Mouse (Mus musculus) kidney, adult 2 months (tissue): ENCODE results near the gene Gm20532. TPM values are rescaled to one million over a fixed set of nuclear protein-coding genes. Genes with fewer than 3 reads are reported as not detected.

Source experiments
- DNase-seq: peaks from one replicate; pipeline ENCODE4 v3.0.0; 2021
- H3K27ac ChIP-seq: fragments of 200-500 bp; 2 replicates; pipeline ENCODE4 v1.5.1; 2012; ENCODE audit warnings: low read depth, low read length, control low read depth, inconsistent platforms; ENCODE audit not compliant: insufficient read depth
- H3K27me3 ChIP-seq: fragments of 200-500 bp; replicated peaks from 2 replicates; pipeline ENCODE4 v1.6.1; 2012; ENCODE audit warnings: mild to moderate bottlenecking, moderate library complexity, low read length, inconsistent platforms; ENCODE audit not compliant: control insufficient read depth, insufficient read depth
- H3K36me3 ChIP-seq: fragments of 200-500 bp; 2 replicates; pipeline ENCODE4 v1.6.1; 2012; ENCODE audit warnings: mild to moderate bottlenecking, moderate library complexity, low read length, inconsistent platforms; ENCODE audit not compliant: control insufficient read depth, insufficient read depth
- H3K4me1 ChIP-seq: fragments of 200-500 bp; 2 replicates; pipeline ENCODE4 v1.6.1; 2011; ENCODE audit warnings: low read length; ENCODE audit not compliant: control insufficient read depth, insufficient read depth
- H3K4me3 ChIP-seq: fragments of 200-500 bp; 2 replicates; pipeline ENCODE4 v1.5.1; 2011; ENCODE audit warnings: mild to moderate bottlenecking, low read depth, low read length, control low read depth; ENCODE audit not compliant: insufficient read depth
- CTCF ChIP-seq: fragments of 200-500 bp; conservative IDR thresholded peaks from 2 replicates; pipeline ENCODE4 v1.5.1; 2011; ENCODE audit warnings: low read depth, mild to moderate bottlenecking, control low read depth, low read length, moderate library complexity, mixed read lengths; ENCODE audit not compliant: insufficient read depth, insufficient read length
- POLR2A ChIP-seq: fragments of 200-500 bp; IDR thresholded peaks from one replicate; pipeline ENCODE4 v1.6.1; 2011; ENCODE audit warnings: low read depth, low read length, control low read depth
- WGBS: fragments of 180-500 bp; shearing (Covaris S2); methylation state at CpG from one replicate; pipeline ENCODE4 v1.1.7; 2018; 5-methylcytosine and 5-hydroxymethylcytosine counted together
- polyA plus RNA-seq: library from polyadenylated mRNA; depleted of rRNA; stranded (reverse); fragments of >200 nt; gene quantifications from 2 replicates; pipeline ENCODE4 v1.2.3, GENCODE M21; 2012

Gm20532 gene
- polyA plus RNA-seq, 1 experiment, result not detected

DNA sequence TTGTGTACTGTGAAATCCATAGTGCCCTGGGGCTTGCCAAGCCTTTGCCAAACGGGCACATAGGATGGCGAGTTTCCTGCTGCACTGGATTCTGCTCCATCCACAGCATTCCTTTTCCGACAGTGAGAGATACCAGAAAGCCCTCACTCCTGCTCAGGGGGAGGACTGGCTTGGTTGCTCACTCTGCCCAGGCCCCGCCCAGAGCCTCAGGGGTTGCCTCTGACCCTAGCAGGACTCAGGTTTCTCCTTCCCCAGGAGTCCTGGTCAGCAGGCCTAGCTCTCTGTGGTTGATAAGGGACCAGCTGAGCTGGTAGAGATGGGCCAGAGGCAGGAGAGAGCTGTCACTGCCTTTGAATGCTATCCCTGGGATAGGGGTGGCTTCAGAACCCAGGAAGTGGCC lies 2.1 kb downstream of the Gm20532 start:
- Histone ChIP-seq H3K4me3 (peak overlapping the region; percentile 47), H3K4me1 (no peaks in the 10 kb centered on the region), H3K27ac (no peak overlapping the region), H3K36me3 (peaks cover 2% of the 10 kb centered on the region; the same call in 1 of the 2 replicates), H3K27me3 (no peaks in the 10 kb centered on the region)
- no peak for DNase-seq
- 52% methylated on average over 4 of the region's 4 CpGs for WGBS
- TF ChIP-seq POLR2A, result no peak

DNA sequence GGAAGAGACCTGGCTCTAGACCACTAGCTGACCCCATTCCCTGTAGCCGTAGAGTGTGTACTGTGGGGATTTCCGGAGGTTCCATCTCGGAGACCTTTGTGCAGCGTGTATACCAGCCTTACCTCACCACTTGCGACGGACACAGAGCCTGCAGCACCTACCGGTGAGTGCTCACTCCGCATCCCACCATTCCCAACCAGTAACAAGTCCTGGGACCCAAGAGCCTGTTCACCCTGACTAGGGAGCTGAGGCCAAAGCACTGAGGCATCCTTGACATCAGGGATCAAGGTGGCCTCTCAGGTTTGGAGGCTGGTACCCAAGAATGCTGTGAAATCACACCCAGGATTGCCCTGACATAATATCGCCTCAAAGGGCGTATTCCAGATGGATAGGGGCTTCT lies 2.8 kb downstream of the Gm20532 start:
- Histone ChIP-seq H3K27me3 (no peaks in the 10 kb centered on the region), H3K4me3 (peak overlapping the region; percentile 47), H3K4me1 (no peaks in the 10 kb centered on the region), H3K36me3 (peaks cover 2% of the 10 kb centered on the region; the same call in 1 of the 2 replicates), H3K27ac (no peak overlapping the region)
- TF ChIP-seq CTCF (no peak), POLR2A (no peak)
- 75% methylated on average over 10 of the region's 10 CpGs for WGBS
- DNase-seq, result no peak

DNA sequence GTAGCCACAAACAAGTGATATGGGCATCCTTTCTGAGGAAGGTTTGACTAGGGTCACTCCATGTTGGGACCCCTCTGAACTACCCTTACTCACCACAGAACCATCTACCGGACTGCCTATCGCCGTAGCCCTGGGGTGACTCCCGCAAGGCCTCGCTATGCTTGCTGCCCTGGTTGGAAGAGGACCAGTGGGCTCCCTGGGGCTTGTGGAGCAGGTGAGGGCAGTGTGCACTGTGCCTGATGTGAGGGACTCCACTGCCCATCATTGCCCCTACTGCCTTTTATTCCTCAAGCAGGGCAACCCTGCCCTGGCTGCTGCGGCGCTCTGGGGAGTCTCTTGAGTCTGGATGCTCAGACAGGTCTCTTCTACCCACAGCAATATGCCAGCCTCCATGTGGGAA lies 3.8 kb downstream of the Gm20532 start:
- Histone ChIP-seq H3K27ac (no peak overlapping the region), H3K27me3 (no peaks in the 10 kb centered on the region), H3K36me3 (peaks cover 2% of the 10 kb centered on the region; the same call in 1 of the 2 replicates), H3K4me3 (peak overlapping the region; percentile 47; the same call in 1 of the 2 replicates), H3K4me1 (peaks cover 7% of the 10 kb centered on the region)
- TF ChIP-seq POLR2A, result no peak
- 81% methylated on average over 7 of the region's 7 CpGs for WGBS
- no peak for DNase-seq

DNA sequence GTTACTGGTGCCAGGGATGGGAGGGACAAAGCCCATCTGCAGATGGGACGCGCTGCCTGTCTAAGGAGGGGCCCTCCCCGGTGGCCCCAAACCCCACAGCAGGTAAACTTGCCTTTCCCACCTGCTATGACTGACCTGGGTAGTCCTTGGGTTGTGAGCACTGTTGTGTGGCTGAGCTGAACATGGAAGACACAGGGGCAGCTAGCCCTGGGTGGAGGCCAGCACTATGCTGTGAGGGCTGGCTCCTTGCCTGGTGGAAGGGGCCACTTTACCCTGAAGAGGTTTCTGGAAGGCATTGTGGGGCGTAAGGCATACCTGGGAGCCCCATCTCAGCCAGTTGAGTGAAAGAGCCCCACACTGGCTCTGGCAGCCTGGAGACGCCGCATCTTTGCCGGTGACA lies 4.5 kb downstream of the Gm20532 start:
- DNase-seq, result no peak
- Histone ChIP-seq H3K27me3 (no peaks in the 10 kb centered on the region), H3K4me3 (peak overlapping the region; percentile 47), H3K36me3 (peaks cover 2% of the 10 kb centered on the region; the same call in 1 of the 2 replicates), H3K27ac (no peak overlapping the region), H3K4me1 (peaks cover 14% of the 10 kb centered on the region)
- WGBS, result 72% methylated on average over 7 of the region's 7 CpGs
- TF ChIP-seq CTCF (no peak), POLR2A (no peak)

DNA sequence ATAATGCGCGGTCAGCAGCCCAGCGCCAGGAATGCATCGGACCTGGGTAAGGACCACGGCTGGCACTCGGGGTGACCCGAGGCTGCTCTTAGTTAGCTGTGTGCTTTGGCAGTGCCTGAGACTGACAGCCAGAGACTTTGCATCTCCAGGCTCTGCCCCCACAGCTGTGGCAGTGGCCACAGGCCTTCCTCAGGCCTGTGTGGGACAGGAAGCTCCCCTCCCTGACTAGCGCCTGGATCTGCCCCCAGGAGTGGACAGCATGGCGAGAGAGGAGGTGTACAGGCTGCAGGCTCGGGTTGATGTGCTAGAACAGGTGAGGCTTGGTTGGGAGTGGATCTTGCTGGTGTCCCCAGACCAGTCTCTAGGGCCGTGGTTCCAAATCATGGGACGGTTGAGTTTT lies 5.0 kb downstream of the Gm20532 start:
- peaks cover 2% of the 10 kb centered on the region; the same call in 1 of the 2 replicates for H3K36me3 ChIP-seq
- TF ChIP-seq POLR2A (no peak), CTCF (no peak)
- DNase-seq, result no peak
- WGBS, result 65% methylated on average over 12 of the region's 12 CpGs
- no peak overlapping the region for H3K27ac ChIP-seq
- no peaks in the 10 kb centered on the region for H3K27me3 ChIP-seq
- peak overlapping the region; percentile 47; the same call in 1 of the 2 replicates for H3K4me3 ChIP-seq
- peaks cover 14% of the 10 kb centered on the region for H3K4me1 ChIP-seq

DNA sequence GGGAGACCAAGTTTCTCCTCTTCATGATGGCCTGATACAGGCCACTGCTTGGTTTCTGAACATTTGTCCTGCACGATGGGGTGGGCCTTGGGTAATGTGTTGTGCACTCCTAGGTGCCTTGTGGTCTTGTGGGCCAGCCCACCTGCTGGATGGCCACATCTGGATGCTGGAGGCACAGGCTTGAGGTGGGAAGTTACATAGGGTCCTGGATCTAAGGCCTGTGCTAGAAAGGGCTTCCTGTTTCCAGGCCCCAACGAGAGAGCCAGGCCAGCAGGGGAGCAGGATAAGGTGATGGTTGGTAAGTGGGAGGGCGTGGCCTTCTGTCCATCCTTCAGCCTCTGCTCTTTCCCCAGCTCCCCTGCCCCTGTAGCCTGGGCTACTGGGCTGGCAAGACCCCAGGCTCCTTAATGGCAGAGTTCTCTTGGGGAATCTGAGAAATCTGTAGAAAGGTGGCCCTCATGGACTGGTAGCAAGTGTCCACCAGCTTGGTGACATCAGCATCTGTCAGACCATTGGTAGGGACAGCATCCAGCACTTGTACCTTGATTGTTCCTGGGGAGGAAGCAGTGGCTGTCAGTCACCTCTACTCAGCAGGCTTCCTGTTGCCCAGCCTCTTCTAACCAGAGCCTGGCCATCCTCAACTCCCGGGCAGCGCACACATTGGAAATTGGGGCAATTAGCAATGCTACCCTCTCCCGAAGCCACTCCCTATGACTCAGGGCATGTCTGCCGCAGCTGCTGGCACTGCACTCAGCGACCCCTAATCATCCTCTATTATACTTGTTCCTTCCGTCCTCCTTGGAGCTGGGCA lies 7.0 kb downstream of the Gm20532 start:
- 59% methylated on average over 9 of the region's 9 CpGs for WGBS
- Histone ChIP-seq H3K27me3 (no peaks in the 10 kb centered on the region), H3K36me3 (no peaks in the 10 kb centered on the region; the same call in 1 of the 2 replicates), H3K27ac (no peak overlapping the region), H3K4me3 (no peak overlapping the region), H3K4me1 (peaks cover 14% of the 10 kb centered on the region)
- peak; percentile 49 for DNase-seq
- TF ChIP-seq POLR2A (no peak), CTCF (no peak)

DNA sequence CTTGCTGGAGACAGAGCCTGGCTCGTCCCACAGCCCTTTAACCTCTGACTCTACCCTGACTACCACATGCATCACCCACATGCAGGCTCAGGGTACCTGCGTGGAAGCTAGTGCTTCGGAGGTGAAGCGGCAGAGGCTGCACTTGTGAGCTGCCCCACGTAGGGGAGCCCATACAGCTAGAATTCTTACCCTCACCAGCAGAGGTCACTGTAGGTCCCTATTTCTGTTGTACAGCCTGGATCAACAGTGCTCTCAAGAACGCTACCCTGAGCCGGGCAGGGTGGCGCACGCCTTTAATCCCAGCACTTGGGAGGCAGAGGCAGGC lies 7.5 kb downstream of the Gm20532 start:
- no peaks in the 10 kb centered on the region for H3K27me3 ChIP-seq
- H3K36me3 ChIP-seq, result no peaks in the 10 kb centered on the region; the same call in 1 of the 2 replicates
- DNase-seq, result peak; percentile 87
- no peak overlapping the region for H3K4me3 ChIP-seq
- H3K4me1 ChIP-seq, result peaks cover 14% of the 10 kb centered on the region
- no peak for TF ChIP-seq POLR2A
- TF ChIP-seq CTCF, result peak; percentile 67
- H3K27ac ChIP-seq, result no peak overlapping the region
- 44% methylated on average over 9 of the region's 9 CpGs for WGBS
